Mouse (Mus musculus): ENCODE measurements around the gene Ppip5k1.

GRCm38 (mm10) chr2:121298131-121298530 is 57.1 kb downstream of the Ppip5k1 start:
- no peak for TF ChIP-seq GATA1 (IDR thresholded peaks at IDR 0.05; ENCODE audit: borderline replicate concordance, low read length)
- no peak for TF ChIP-seq FLI1 (IDR thresholded peaks at IDR 0.05; ENCODE audit: low read length)
